Mouse (Mus musculus) olfactory bulb, adult 2 months (tissue): ENCODE results near the gene Egfl7. TPM values are rescaled to one million over a fixed set of nuclear protein-coding genes. Genes with fewer than 3 reads are reported as not detected.

Experiments
- H3K27ac ChIP-seq: fragments of 200-500 bp; 2 replicates; pipeline ENCODE4 v1.5.1; 2012; ENCODE audit warnings: low read depth, low read length; ENCODE audit not compliant: insufficient read depth
- H3K4me1 ChIP-seq: fragments of 200-500 bp; 2 replicates; pipeline ENCODE4 v1.6.1; 2012; ENCODE audit warnings: low read length; ENCODE audit not compliant: control insufficient read depth, insufficient read depth
- H3K4me3 ChIP-seq: fragments of 200-500 bp; 2 replicates; pipeline ENCODE4 v1.5.1; 2012; ENCODE audit warnings: mild to moderate bottlenecking, low read depth, low read length, moderate library complexity; ENCODE audit not compliant: insufficient read depth
- CTCF ChIP-seq: fragments of 200-500 bp; IDR thresholded peaks from 2 replicates; pipeline ENCODE4 v1.5.1; 2012; ENCODE audit warnings: low read depth, mild to moderate bottlenecking, low read length, moderate library complexity; ENCODE audit not compliant: insufficient read depth
- POLR2A ChIP-seq: fragments of 200-500 bp; IDR thresholded peaks from 2 replicates; pipeline ENCODE4 v1.6.1; 2012; ENCODE audit warnings: mild to moderate bottlenecking, low read depth, low read length, moderate library complexity; ENCODE audit not compliant: insufficient read depth
- WGBS: fragments of 180-500 bp; shearing (Covaris S2); methylation state at CpG from one replicate; pipeline ENCODE4 v1.1.7; 2018; 5-methylcytosine and 5-hydroxymethylcytosine counted together
- polyA plus RNA-seq: library from polyadenylated mRNA; stranded (reverse); fragments of >200 nt; gene quantifications from 2 replicates; pipeline ENCODE4 v1.2.4, GENCODE M21; 2012; ENCODE audit warnings: low replicate concordance; ENCODE audit not compliant: missing spikeins, insufficient read depth, insufficient read length

The Egfl7 gene
- polyA plus RNA-seq, 1 experiment, result not detected

- H3K4me3 ChIP-seq, result no peak overlapping the region
- no peak overlapping the region for H3K27ac ChIP-seq
- 71% methylated on average over 4 of the region's 4 CpGs for WGBS
- TF ChIP-seq POLR2A, result no peak
- TF ChIP-seq CTCF, result no peak
- H3K4me1 ChIP-seq, result peaks cover 38% of the 10 kb centered on the region
Measured at GRCm38 (mm10) chr2:26637316-26637932, 57.6 kb downstream of the Egfl7 start.

GRCm38 (mm10) chr2:26638039-26638438, 58.2 kb downstream of the Egfl7 start:
- Histone ChIP-seq H3K27ac (no peak overlapping the region), H3K4me3 (no peak overlapping the region), H3K4me1 (peaks cover 32% of the 10 kb centered on the region)
- 79% methylated on average over 5 of the region's 5 CpGs for WGBS
- no peak for TF ChIP-seq POLR2A
- no peak for TF ChIP-seq CTCF

- H3K4me1 ChIP-seq, result peaks cover 28% of the 10 kb centered on the region
- no peak for TF ChIP-seq CTCF
- no peak for TF ChIP-seq POLR2A
- no peak overlapping the region for H3K4me3 ChIP-seq
- no peak overlapping the region for H3K27ac ChIP-seq
- WGBS, result 70% methylated on average over 5 of the region's 5 CpGs
Measured at GRCm38 (mm10) chr2:26638572-26638971, 58.8 kb downstream of the Egfl7 start.

GRCm38 (mm10) chr2:26639083-26639482, 59.3 kb downstream of the Egfl7 start:
- WGBS, result 7% methylated on average over 8 of the region's 8 CpGs
- H3K27ac ChIP-seq, result no peak overlapping the region

GRCm38 (mm10) chr2:26639838-26640830, 60.3 kb downstream of the Egfl7 start:
- TF ChIP-seq POLR2A (peak; percentile 94), CTCF (peak; percentile 74)
- H3K4me1 ChIP-seq, result peaks cover 24% of the 10 kb centered on the region
- 0 out of 2 replicates have a peak overlapping the region, but pooled peaks have one; percentile 14 for H3K27ac ChIP-seq
- H3K4me3 ChIP-seq, result peak overlapping the region; percentile 63
- WGBS, result 4% methylated on average over 49 of the region's 49 CpGs

More at GRCm38 (mm10) chr2:26639083-26639482, 59.3 kb downstream of the Egfl7 start:
- TF ChIP-seq CTCF (no peak), POLR2A (no peak)
- H3K4me3 ChIP-seq, result peak overlapping the region; percentile 24; the same call in 1 of the 2 replicates
- peaks cover 28% of the 10 kb centered on the region for H3K4me1 ChIP-seq

GRCm38 (mm10) chr2:26641006-26641647, 61.3 kb downstream of the Egfl7 start:
- Histone ChIP-seq H3K4me1 (peaks cover 16% of the 10 kb centered on the region), H3K4me3 (no peak overlapping the region), H3K27ac (no peak overlapping the region)
- TF ChIP-seq POLR2A, result no peak
- TF ChIP-seq CTCF, result no peak
- WGBS, result 87% methylated on average over 7 of the region's 7 CpGs

Other genes starting within 250 kb of the Egfl7 start
- not detected in 2 replicates for gene Dnlz, start 227.9 kb upstream of the Egfl7 start, polyA plus RNA-seq
- gene Card9, start 219.1 kb upstream of the Egfl7 start, polyA plus RNA-seq, result not detected in 2 replicates
- gene Snapc4, start 199.4 kb upstream of the Egfl7 start, polyA plus RNA-seq, result not detected in 2 replicates
- gene Entr1, start 190.7 kb upstream of the Egfl7 start, polyA plus RNA-seq, result not detected in 2 replicates
- 415 TPM in 1 of 2 replicates, not detected in the other for gene Pmpca, start 190.7 kb upstream of the Egfl7 start, polyA plus RNA-seq
- not detected in 2 replicates for gene Inpp5e, start 170.8 kb upstream of the Egfl7 start, polyA plus RNA-seq
- 122 TPM in 1 of 2 replicates, not detected in the other for gene Sec16a, start 134.8 kb upstream of the Egfl7 start, polyA plus RNA-seq
- 48.1 TPM in 1 of 2 replicates, not detected in the other for gene Notch1, start 63.4 kb upstream of the Egfl7 start, polyA plus RNA-seq
- gene Gm20532, start 6.6 kb downstream of the Egfl7 start, polyA plus RNA-seq, result not detected in 2 replicates
- gene Agpat2, start 24.4 kb downstream of the Egfl7 start, polyA plus RNA-seq, result not detected in 2 replicates
- not detected in 2 replicates for gene Fam69b, start 48.4 kb downstream of the Egfl7 start, polyA plus RNA-seq
- gene Lcn4, start 91.3 kb downstream of the Egfl7 start, polyA plus RNA-seq, result not detected in 2 replicates